Mouse (Mus musculus) bone marrow macrophage, adult 2 months (primary cell): ENCODE measurements around the gene Amigo2.

Source experiments
- CTCF ChIP-seq: IDR thresholded peaks from 2 replicates; pipeline ENCODE4 v1.5.1; 2012; ENCODE audit warnings: low read depth, mild to moderate bottlenecking, low read length, moderate library complexity
- POLR2A ChIP-seq: IDR thresholded peaks from 2 replicates; pipeline ENCODE4 v1.6.1; 2012; ENCODE audit warnings: mild to moderate bottlenecking, low read depth, low read length, borderline replicate concordance

DNA sequence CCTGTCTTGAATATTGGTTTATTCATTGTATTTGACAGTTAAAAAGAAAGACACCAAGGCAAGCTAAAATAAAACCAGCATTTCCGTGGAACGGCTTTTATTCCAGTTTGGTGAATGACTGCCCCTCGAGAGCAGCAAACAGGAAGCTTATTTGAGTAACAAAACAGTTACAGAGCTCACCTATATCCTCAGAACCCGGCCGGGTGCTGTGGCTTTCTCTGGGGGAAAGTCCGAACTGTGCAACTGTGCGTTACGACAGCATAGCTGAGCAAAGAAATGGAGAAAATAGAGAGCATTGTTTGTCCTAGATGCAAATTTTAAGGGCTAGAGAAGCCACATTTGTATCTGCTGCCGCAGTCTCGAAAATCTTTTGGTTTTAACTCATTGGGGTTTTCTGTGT lies 41.3 kb downstream of the Amigo2 start:
- TF ChIP-seq CTCF (no peak), POLR2A (no peak)
